Mouse (Mus musculus): ENCODE measurements around the gene Cdc26.

The Cdc26 gene

GRCm38 (mm10) chr4:62408601-62409282 lies at the start of gene Cdc26, which contains the start of gene Prpf4:
TSS of gene Cdc26 (minus strand) at chr4:62408642.
TSS of gene Prpf4 (plus strand) at chr4:62408797.
- in situ Hi-C loops (cut with MboI; ENCODE audit: low sequenced_read_pairs), result no loop called here

GRCm38 (mm10) chr4:62454995-62455394 lies 46.6 kb upstream of the Cdc26 start:
- in situ Hi-C loops (cut with MboI; ENCODE audit: low sequenced_read_pairs), result no loop called here

GRCm38 (mm10) chr4:62440986-62441385 lies 32.5 kb upstream of the Cdc26 start:
- in situ Hi-C loops (cut with MboI; ENCODE audit: low sequenced_read_pairs), result no loop called here

- in situ Hi-C loops (cut with MboI; ENCODE audit: low sequenced_read_pairs), result no loop called here
These were observed 32.1 kb upstream of the Cdc26 start for GRCm38 (mm10) chr4:62440544-62440943.

GRCm38 (mm10) chr4:62439793-62440192 lies 31.4 kb upstream of the Cdc26 start:
- in situ Hi-C loops (cut with MboI; ENCODE audit: low sequenced_read_pairs), result no loop called here

- in situ Hi-C loops (cut with MboI; ENCODE audit: low sequenced_read_pairs), result no loop called here
These were observed 29.4 kb upstream of the Cdc26 start for GRCm38 (mm10) chr4:62437871-62438270.

- in situ Hi-C loops (cut with MboI; ENCODE audit: low sequenced_read_pairs), result no loop called here
These were observed 28.9 kb upstream of the Cdc26 start for GRCm38 (mm10) chr4:62437256-62437778.

GRCm38 (mm10) chr4:62435081-62435480 lies 26.6 kb upstream of the Cdc26 start, which contains the start of gene Rnf183:
TSS of gene Rnf183 (minus strand) at chr4:62435252.
- in situ Hi-C loops (cut with MboI; ENCODE audit: low sequenced_read_pairs), result no loop called here

- in situ Hi-C loops (cut with MboI; ENCODE audit: low sequenced_read_pairs), result no loop called here
These were observed 25.8 kb upstream of the Cdc26 start for GRCm38 (mm10) chr4:62433939-62434870.

- in situ Hi-C loops (cut with MboI; ENCODE audit: low sequenced_read_pairs), result no loop called here
These were observed 23.1 kb upstream of the Cdc26 start for GRCm38 (mm10) chr4:62431522-62431921.

- in situ Hi-C loops (cut with MboI; ENCODE audit: low sequenced_read_pairs), result no loop called here
These were observed 22.2 kb upstream of the Cdc26 start for GRCm38 (mm10) chr4:62430678-62431077.

- in situ Hi-C loops (cut with MboI; ENCODE audit: low sequenced_read_pairs), result no loop called here
These were observed 21.2 kb upstream of the Cdc26 start for GRCm38 (mm10) chr4:62429616-62430015.

GRCm38 (mm10) chr4:62427978-62428758 lies 19.7 kb upstream of the Cdc26 start:
- in situ Hi-C loops (cut with MboI; ENCODE audit: low sequenced_read_pairs), result no loop called here

GRCm38 (mm10) chr4:62425891-62426290 lies 17.4 kb upstream of the Cdc26 start:
- in situ Hi-C loops (cut with MboI; ENCODE audit: low sequenced_read_pairs), result no loop called here

- in situ Hi-C loops (cut with MboI; ENCODE audit: low sequenced_read_pairs), result no loop called here
These were observed 10.6 kb upstream of the Cdc26 start for GRCm38 (mm10) chr4:62419091-62419490.

- in situ Hi-C loops (cut with MboI; ENCODE audit: low sequenced_read_pairs), result no loop called here
These were observed 10.0 kb upstream of the Cdc26 start for GRCm38 (mm10) chr4:62418448-62418847.

GRCm38 (mm10) chr4:62411606-62412005 lies 3.2 kb upstream of the Cdc26 start:
- in situ Hi-C loops (cut with MboI; ENCODE audit: low sequenced_read_pairs), result no loop called here

- in situ Hi-C loops (cut with MboI; ENCODE audit: low sequenced_read_pairs), result no loop called here
These were observed 1.9 kb upstream of the Cdc26 start for GRCm38 (mm10) chr4:62410325-62410724.

- in situ Hi-C loops (cut with MboI; ENCODE audit: low sequenced_read_pairs), result no loop called here
These were observed 1.2 kb upstream of the Cdc26 start for GRCm38 (mm10) chr4:62409615-62410014.

GRCm38 (mm10) chr4:62407730-62408582 lies 486 bp downstream of the Cdc26 start:
- in situ Hi-C loops (cut with MboI; ENCODE audit: low sequenced_read_pairs), result no loop called here
